Mouse (Mus musculus): ENCODE data around the gene Rora. TPM values are rescaled to one million over a fixed set of nuclear protein-coding genes. Genes with fewer than 3 reads are reported as not detected.

Rora gene
- polyA plus RNA-seq, 2 experiments from 2014 or later, result 63.0 TPM

GRCm38 (mm10) chr9:68892356-68892755 lies 238.8 kb downstream of the Rora start:
- ATAC-seq, result no peak

GRCm38 (mm10) chr9:68892859-68893258 lies 239.3 kb downstream of the Rora start:
- no peak for ATAC-seq

- ATAC-seq, result no peak
Observed at GRCm38 (mm10) chr9:68898286-68898685, 244.7 kb downstream of the Rora start.

GRCm38 (mm10) chr9:68899525-68900222 lies 246.1 kb downstream of the Rora start:
- ATAC-seq, result no peak

GRCm38 (mm10) chr9:68906361-68906883 lies 252.8 kb downstream of the Rora start:
- no peak for ATAC-seq

- ATAC-seq, result no peak
Observed at GRCm38 (mm10) chr9:68912483-68913151, 259.0 kb downstream of the Rora start.

- ATAC-seq, result no peak
Observed at GRCm38 (mm10) chr9:68913191-68913697, 259.7 kb downstream of the Rora start.

- ATAC-seq, result no peak
Observed at GRCm38 (mm10) chr9:68914541-68915275, 261.1 kb downstream of the Rora start.

- ATAC-seq, result no peak
Observed at GRCm38 (mm10) chr9:68916741-68917140, 263.2 kb downstream of the Rora start.

- ATAC-seq, result no peak
Observed at GRCm38 (mm10) chr9:68923128-68923601, 269.6 kb downstream of the Rora start.

- ATAC-seq, result no peak
Observed at GRCm38 (mm10) chr9:68926406-68926805, 272.8 kb downstream of the Rora start.

GRCm38 (mm10) chr9:68933159-68933558 lies 279.6 kb downstream of the Rora start:
- ATAC-seq, result no peak

GRCm38 (mm10) chr9:68934238-68934637 lies 280.7 kb downstream of the Rora start:
- ATAC-seq, result no peak

GRCm38 (mm10) chr9:68935611-68936010 lies 282.0 kb downstream of the Rora start:
- no peak for ATAC-seq

GRCm38 (mm10) chr9:68941037-68941436 lies 287.5 kb downstream of the Rora start:
- ATAC-seq, result no peak

- no peak for ATAC-seq
Observed at GRCm38 (mm10) chr9:68942595-68943011, 289.0 kb downstream of the Rora start.

- ATAC-seq, result no peak
Observed at GRCm38 (mm10) chr9:68944026-68944425, 290.4 kb downstream of the Rora start.

- no peak for ATAC-seq
Observed at GRCm38 (mm10) chr9:68947707-68948106, 294.1 kb downstream of the Rora start.

GRCm38 (mm10) chr9:68948141-68948540 lies 294.6 kb downstream of the Rora start:
- no peak for ATAC-seq

GRCm38 (mm10) chr9:68956210-68956874 lies 302.8 kb downstream of the Rora start:
- no peak for ATAC-seq

GRCm38 (mm10) chr9:68956938-68957573 lies 303.5 kb downstream of the Rora start:
- peak; percentile 77 for ATAC-seq

- no peak for ATAC-seq
Observed at GRCm38 (mm10) chr9:68957793-68958192, 304.2 kb downstream of the Rora start.

Measured in activated CD4-positive, CD25-positive, alpha-beta regulatory T cell, adult 4 months (primary cell).